Mouse (Mus musculus) layer of hippocampus, postnatal 14 days (tissue): ENCODE measurements at regions not wholly inside any gene's neighbourhood (a gene's known extent, or its start where the extent isn't known, plus 50 kb on each side); places are given as distances from the start of the nearest gene placed in this dataset.

Experiments used
- DNase-seq, 2 experiments: peaks; one replicate each; pipeline ENCODE4 v3.0.0; 2021 to 2022; ENCODE audit warnings: low spot score in 2 of 2, mixed read lengths in 1 of 2

DNA sequence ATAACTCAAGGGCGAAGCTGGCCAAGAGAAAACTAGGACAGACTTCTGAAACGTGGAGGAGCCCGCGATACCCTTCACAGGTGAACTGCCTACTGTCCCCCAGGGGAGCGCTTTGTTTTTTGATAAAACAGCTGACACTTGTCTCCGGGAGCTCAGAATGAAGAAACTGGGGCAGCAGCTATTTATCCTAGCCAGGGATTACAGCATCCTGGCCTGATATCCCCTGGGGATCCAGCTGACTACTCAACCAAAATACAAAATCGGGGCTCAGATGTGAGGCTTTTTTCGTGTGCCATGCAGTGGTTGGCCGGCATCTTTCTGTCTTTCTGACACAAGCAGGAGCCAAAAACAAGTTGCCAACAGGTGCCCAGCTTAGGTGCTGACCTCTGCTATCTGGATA, 52.0 kb upstream of the A430005L14Rik start:
- DNase-seq = no peak

DNA sequence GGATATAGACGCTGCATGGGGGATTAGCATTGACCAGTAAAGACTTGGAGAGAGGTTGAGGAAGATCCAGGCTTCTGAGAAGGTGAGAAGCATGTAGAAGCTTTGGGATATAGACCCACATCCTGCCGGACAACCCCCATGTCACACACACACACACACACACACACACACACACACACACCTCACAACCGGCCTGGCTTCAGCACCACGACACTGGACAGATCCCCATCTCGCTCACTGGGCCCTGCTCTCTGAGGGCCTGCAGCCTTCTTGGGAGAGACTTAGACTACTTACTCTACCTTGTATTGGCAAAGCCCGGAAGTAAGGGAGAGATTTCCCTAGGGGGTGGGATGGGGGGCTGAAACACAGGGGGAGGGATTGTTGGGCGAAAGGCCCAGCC, 51.5 kb upstream of the A430005L14Rik start:
- no peak for DNase-seq
